Mouse (Mus musculus) stomach, embryonic 14.5 days (tissue): ENCODE data around the gene Mis18a. TPM values are rescaled to one million over a fixed set of nuclear protein-coding genes. Genes with fewer than 3 reads are reported as not detected.

ENCODE experiments used
- ATAC-seq: fragments of 200-750 bp; cut with Nextera tagmentation; 2 replicates; pipeline ENCODE4 v1.8.0; 2017; ENCODE audit warnings: low read depth, moderate TSS enrichment; ENCODE audit not compliant: insufficient number of reproducible peaks, insufficient read depth, low FRiP score
- H3K27ac ChIP-seq: fragments of 300-500 bp; sonication (generic); 2 replicates; pipeline ENCODE4 v1.5.1; 2014; ENCODE audit warnings: mild to moderate bottlenecking, low read length, moderate library complexity, mixed read lengths
- H3K27me3 ChIP-seq: fragments of 300-500 bp; sonication (generic); 2 replicates; pipeline ENCODE4 v1.6.1; 2014; ENCODE audit warnings: low read length, control low read depth, mixed read lengths; ENCODE audit not compliant: control insufficient read depth, insufficient read depth
- H3K36me3 ChIP-seq: fragments of 300-500 bp; sonication (generic); 2 replicates; pipeline ENCODE4 v1.6.1; 2014; ENCODE audit warnings: mild to moderate bottlenecking, control low read depth, low read length, moderate library complexity, mixed read lengths; ENCODE audit not compliant: control insufficient read depth, insufficient read depth
- H3K4me1 ChIP-seq: fragments of 300-500 bp; sonication (generic); 2 replicates; pipeline ENCODE4 v1.6.1; 2014; ENCODE audit warnings: low read length, control low read depth, mixed read lengths; ENCODE audit not compliant: control insufficient read depth, insufficient read depth
- H3K4me2 ChIP-seq: fragments of 300-500 bp; sonication (generic); replicated peaks from 2 replicates; pipeline ENCODE4 v1.6.1; 2014; ENCODE audit warnings: low read depth, low read length, control low read depth
- H3K4me3 ChIP-seq: fragments of 300-500 bp; sonication (generic); 2 replicates; pipeline ENCODE4 v1.5.1; 2014; ENCODE audit warnings: low read depth, low read length, control low read depth
- H3K9ac ChIP-seq: fragments of 300-500 bp; sonication (generic); replicated peaks from 2 replicates; pipeline ENCODE4 v1.6.1; 2014; ENCODE audit warnings: low read depth, mild to moderate bottlenecking, control low read depth, low read length, moderate library complexity, mixed read lengths
- H3K9me3 ChIP-seq: fragments of 300-500 bp; sonication (generic); 2 replicates; pipeline ENCODE4 v1.6.1; 2016; ENCODE audit warnings: low read depth, low read length, control low read depth; ENCODE audit not compliant: control insufficient read depth
- WGBS: fragments of 180-500 bp; shearing (Covaris S2); extraction: QIAGEN DNeasy Blood & Tissue Kit; methylation state at CpG from one replicate; pipeline ENCODE4 v1.1.7; 2014; 5-methylcytosine and 5-hydroxymethylcytosine counted together
- polyA plus RNA-seq: library from polyadenylated mRNA; unstranded; fragments of >200 nt; fragmentation: Nextera tagmentation; extraction: Ambion mirVana; gene quantifications from 2 replicates; pipeline ENCODE4 v1.2.1, GENCODE M21; 2014

The Mis18a gene
- polyA plus RNA-seq, 1 experiment from 2014 or later: 62.3 TPM

DNA sequence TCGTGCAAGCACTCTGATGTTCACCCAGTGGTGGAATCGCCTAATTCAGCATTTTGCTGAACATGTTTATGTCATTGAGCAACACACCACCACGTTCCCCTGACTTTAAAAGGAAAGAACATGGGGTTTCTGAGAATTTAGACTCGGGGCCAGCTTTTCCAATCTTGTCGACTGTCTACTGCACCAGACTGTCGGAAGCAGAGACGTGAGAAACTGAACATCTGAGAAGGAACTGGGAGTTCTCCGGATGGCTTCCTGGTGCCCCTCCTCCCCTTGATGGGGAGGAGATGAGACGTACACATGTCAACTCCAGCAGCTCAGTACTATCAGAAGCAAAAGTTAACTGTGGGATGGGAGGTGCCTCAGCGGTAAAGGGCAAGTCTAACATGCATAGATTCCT lies 32.1 kb downstream of the Mis18a start:
- Histone ChIP-seq H3K4me1 (no peaks in the 10 kb centered on the region), H3K27ac (no peak overlapping the region)
- WGBS: 64% methylated on average over 10 of the region's 10 CpGs

GRCm38 (mm10) chr16:90694719-90695118 lies 32.5 kb downstream of the Mis18a start:
- H3K27ac ChIP-seq: no peak overlapping the region
- H3K9me3 ChIP-seq: no peaks in the 10 kb centered on the region
- H3K9ac ChIP-seq: no peak overlapping the region
- H3K4me1 ChIP-seq: no peaks in the 10 kb centered on the region
- no peak overlapping the region for H3K4me2 ChIP-seq
- H3K27me3 ChIP-seq: no peaks in the 10 kb centered on the region
- no peaks in the 10 kb centered on the region for H3K36me3 ChIP-seq
- H3K4me3 ChIP-seq: no peak overlapping the region
- ATAC-seq: no peak
- WGBS: 64% methylated on average over 9 of the region's 9 CpGs

More for the DNA sequence above, 32.1 kb downstream of the Mis18a start:
- no peak overlapping the region; the same call in 1 of the 2 replicates for H3K9ac ChIP-seq
- no peak overlapping the region for H3K4me3 ChIP-seq
- no peaks in the 10 kb centered on the region for H3K27me3 ChIP-seq
- ATAC-seq: no peak
- no peak overlapping the region for H3K4me2 ChIP-seq
- H3K9me3 ChIP-seq: no peaks in the 10 kb centered on the region
- H3K36me3 ChIP-seq: no peaks in the 10 kb centered on the region

DNA sequence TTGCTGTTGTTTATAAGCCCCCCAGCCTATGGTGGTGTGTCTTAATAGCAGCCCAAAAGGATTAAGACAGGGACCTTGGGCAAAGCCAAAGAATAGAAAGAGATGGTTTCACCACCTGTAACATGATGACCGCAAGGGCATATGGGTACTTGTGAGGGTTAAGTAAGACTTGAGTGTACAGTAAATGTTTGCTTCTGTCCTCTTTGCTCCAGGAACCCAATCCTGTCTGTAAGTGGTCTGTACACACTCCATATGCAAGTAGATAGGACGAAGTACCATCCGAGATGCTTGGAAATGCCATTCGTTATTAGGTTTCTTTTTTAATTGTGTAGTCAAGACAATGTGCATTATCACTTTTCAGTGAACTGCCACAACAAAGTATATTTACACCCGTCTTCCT lies 33.6 kb downstream of the Mis18a start:
- WGBS: 91% methylated on average over 5 of the region's 5 CpGs
- Histone ChIP-seq H3K4me3 (no peak overlapping the region), H3K27ac (no peak overlapping the region), H3K4me2 (no peak overlapping the region), H3K4me1 (no peaks in the 10 kb centered on the region), H3K27me3 (no peaks in the 10 kb centered on the region), H3K9ac (no peak overlapping the region), H3K36me3 (no peaks in the 10 kb centered on the region), H3K9me3 (no peaks in the 10 kb centered on the region)
- no peak for ATAC-seq

DNA sequence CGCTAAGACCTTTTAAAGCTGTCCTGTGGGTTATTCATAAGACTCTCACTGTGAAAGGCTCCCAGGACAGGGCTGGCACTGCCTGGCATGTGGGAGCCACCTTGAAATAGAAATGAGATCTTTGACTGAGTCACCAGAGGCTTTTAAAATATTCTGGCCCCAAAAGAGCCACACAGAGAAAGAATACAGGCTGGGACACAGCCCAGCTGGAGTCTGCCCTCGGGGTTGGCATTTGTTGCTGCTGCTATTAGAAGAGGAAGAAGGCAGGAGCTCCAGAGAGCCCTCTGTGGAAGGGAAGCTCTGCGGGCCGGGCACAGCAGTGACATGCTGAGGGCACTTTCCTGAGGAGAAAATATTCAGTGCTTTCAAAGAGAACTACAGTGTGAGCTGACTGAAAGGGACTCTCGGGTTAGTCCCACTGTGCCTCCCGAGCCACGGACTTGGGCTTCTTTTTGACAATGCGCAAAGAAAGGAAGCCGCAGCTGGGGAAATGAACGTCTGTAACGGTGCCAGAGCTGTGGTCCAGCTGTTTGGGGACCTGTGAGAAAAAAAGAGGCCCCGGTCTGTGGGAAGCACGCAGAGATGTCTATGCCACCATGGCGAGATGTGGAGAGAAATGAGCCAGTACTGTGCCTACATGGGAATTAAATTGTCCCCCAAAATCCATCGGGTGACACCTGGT lies 34.4 kb downstream of the Mis18a start:
- H3K4me1 ChIP-seq: no peaks in the 10 kb centered on the region
- H3K36me3 ChIP-seq: no peaks in the 10 kb centered on the region
- WGBS: 85% methylated on average over 15 of the region's 15 CpGs
- no peak for ATAC-seq
- H3K4me2 ChIP-seq: no peak overlapping the region
- no peak overlapping the region for H3K27ac ChIP-seq
- no peak overlapping the region for H3K9ac ChIP-seq
- H3K27me3 ChIP-seq: no peaks in the 10 kb centered on the region
- no peak overlapping the region for H3K4me3 ChIP-seq
- H3K9me3 ChIP-seq: no peaks in the 10 kb centered on the region

DNA sequence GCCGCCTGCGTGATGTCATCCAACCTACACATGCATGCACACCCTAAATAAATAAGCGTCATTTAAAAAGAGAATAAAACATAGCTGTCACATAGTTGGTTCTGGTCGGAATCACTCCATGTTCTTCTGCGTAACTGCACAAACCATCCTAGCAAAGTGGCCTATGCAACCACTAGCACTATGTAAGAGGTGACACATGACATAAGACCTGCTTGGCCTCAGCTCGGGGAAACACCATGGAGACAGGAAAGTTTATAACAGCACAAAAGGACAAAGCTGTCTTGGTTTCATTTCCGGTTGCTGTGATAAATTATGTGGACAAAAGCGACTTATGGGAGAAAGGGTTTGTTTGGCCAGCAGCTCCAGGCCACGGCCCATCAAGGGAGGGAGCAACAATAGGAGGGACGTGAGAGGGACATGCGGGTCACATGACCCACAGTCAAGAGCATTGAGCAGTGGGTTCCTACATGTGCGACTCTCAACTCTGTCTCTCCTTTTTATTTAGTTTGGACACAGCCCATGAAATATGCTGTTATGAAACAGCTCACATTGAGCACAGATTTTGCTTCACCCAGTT lies 39.4 kb downstream of the Mis18a start:
- H3K27me3 ChIP-seq: no peaks in the 10 kb centered on the region
- no peak overlapping the region for H3K27ac ChIP-seq
- no peak overlapping the region for H3K4me2 ChIP-seq
- ATAC-seq: 0 out of 2 replicates have a peak, but pooled peaks have one; percentile 49
- H3K4me1 ChIP-seq: peaks cover 4% of the 10 kb centered on the region; the same call in 1 of the 2 replicates
- WGBS: 63% methylated on average over 12 of the region's 12 CpGs
- no peaks in the 10 kb centered on the region for H3K9me3 ChIP-seq
- no peaks in the 10 kb centered on the region for H3K36me3 ChIP-seq
- H3K9ac ChIP-seq: no peak overlapping the region
- no peak overlapping the region for H3K4me3 ChIP-seq

DNA sequence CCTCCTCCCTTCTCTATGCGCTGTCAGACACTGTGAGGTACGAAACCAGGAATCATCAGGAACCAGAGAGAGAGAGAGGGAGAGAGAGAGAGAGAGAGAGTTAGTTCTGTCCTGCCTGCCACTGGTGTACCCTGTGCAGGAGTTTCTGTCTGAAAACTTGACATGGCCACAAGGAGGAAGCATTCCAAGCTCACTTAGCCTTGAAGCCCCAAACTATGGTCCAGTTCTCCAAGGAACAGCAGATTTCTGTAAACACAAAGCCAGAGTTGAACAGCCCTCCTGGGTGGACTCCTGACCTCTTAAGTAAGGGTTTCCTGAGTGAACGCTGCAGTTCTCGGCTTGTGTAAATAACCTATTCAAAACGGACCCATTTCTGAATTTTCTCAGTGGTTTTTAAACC lies 40.2 kb downstream of the Mis18a start:
- no peaks in the 10 kb centered on the region for H3K36me3 ChIP-seq
- no peak overlapping the region for H3K27ac ChIP-seq
- no peak for ATAC-seq
- H3K4me1 ChIP-seq: peaks cover 4% of the 10 kb centered on the region; the same call in 1 of the 2 replicates
- no peak overlapping the region for H3K4me2 ChIP-seq
- no peak overlapping the region for H3K9ac ChIP-seq
- H3K4me3 ChIP-seq: no peak overlapping the region
- no peaks in the 10 kb centered on the region for H3K27me3 ChIP-seq
- WGBS: 21% methylated on average over 5 of the region's 5 CpGs
- H3K9me3 ChIP-seq: no peaks in the 10 kb centered on the region

GRCm38 (mm10) chr16:90684092-90684491 lies 43.1 kb downstream of the Mis18a start:
- H3K27ac ChIP-seq: no peak overlapping the region
- no peak overlapping the region for H3K4me3 ChIP-seq
- no peak for ATAC-seq
- H3K4me2 ChIP-seq: no peak overlapping the region
- peaks cover 4% of the 10 kb centered on the region; the same call in 1 of the 2 replicates for H3K4me1 ChIP-seq
- WGBS: 72% methylated on average over 5 of the region's 5 CpGs
- no peaks in the 10 kb centered on the region for H3K36me3 ChIP-seq
- no peak overlapping the region for H3K9ac ChIP-seq
- no peaks in the 10 kb centered on the region for H3K27me3 ChIP-seq
- no peaks in the 10 kb centered on the region for H3K9me3 ChIP-seq

DNA sequence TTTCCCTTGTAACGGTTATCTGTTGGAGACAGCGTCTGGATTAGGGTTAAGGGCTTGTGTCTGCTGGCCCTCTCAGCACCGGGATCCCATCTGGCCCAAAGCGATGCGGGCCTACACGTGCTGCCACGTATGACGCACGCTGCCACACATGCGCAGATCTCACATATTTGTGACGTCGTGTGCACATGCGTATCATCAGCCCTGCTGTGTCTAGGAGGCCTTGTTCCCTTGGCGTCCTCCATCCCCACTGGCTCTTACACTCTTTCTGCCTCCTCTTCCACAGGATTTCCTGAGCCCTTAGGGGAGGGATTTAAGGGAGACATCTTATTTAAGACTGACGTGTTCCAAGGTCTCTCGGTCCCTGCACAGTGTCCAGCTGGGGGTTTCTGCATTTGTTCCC lies 47.2 kb downstream of the Mis18a start:
- H3K27ac ChIP-seq: no peak overlapping the region
- H3K4me3 ChIP-seq: no peak overlapping the region
- no peaks in the 10 kb centered on the region for H3K36me3 ChIP-seq
- ATAC-seq: no peak
- H3K4me2 ChIP-seq: no peak overlapping the region
- no peaks in the 10 kb centered on the region for H3K27me3 ChIP-seq
- WGBS: 86% methylated on average over 16 of the region's 16 CpGs
- no peaks in the 10 kb centered on the region for H3K9me3 ChIP-seq
- no peak overlapping the region for H3K9ac ChIP-seq
- no peaks in the 10 kb centered on the region for H3K4me1 ChIP-seq
